9 mouse cellular contexts compared by ENCODE assay signal in genomic region chr3:88291970-88292369, GRCm38 (mm10). TPM values are rescaled to one million over a fixed set of nuclear protein-coding genes. Genes with fewer than 3 reads are reported as not detected.
A peak's percentile ranks its signal among the peaks of the same experiment; 100 is the strongest.
DNase-seq lines count a peak whose midpoint lies in the region; ATAC-seq and TF ChIP-seq lines count a peak whose summit lies in the region.
"Had no signal": no experiment of that assay in that cellular context is flagged by ENCODE, and none has a peak within 500 bp of the region (broad histone marks: within the 10 kb centered on the region; RNA-seq: fewer than 3 reads in every experiment).

No protein-coding gene starts in this region.

- no peak for ATAC-seq in kidney, embryonic 15.5 days (replicated peaks; ENCODE audit: low FRiP score)
- no peak for ATAC-seq in stomach, postnatal 0 days (ENCODE audit: low FRiP score, low TSS enrichment)

- H3K9me3 ChIP-seq in kidney, embryonic 15.5 days (replicated peaks): no peaks in the 10 kb centered on the region
- no peaks in the 10 kb centered on the region for H3K9me3 ChIP-seq in E14TG2a.4 (ENCODE audit: low read length)
- no peaks in the 10 kb centered on the region for H3K9me3 ChIP-seq in stomach, postnatal 0 days (ENCODE audit: control insufficient read depth, low read length)
- H3K9me3 ChIP-seq: embryonic facial prominence, embryonic 15.5 days; limb, embryonic 15.5 days had no signal

- H3K9ac ChIP-seq in kidney, embryonic 15.5 days: no peak overlapping the region
- no peak overlapping the region for H3K9ac ChIP-seq in stomach, postnatal 0 days (ENCODE audit: low read length)
- H3K9ac ChIP-seq: embryonic facial prominence, embryonic 15.5 days; limb, embryonic 15.5 days had no signal

- WGBS in kidney, embryonic 15.5 days: 59% methylated on average over 4 of the region's 4 CpGs
- WGBS in stomach, postnatal 0 days: 42% methylated on average over 4 of the region's 4 CpGs

- TF ChIP-seq CTCF in E14TG2a.4 (conservative IDR thresholded peaks at IDR 0.05; ENCODE audit: low read length): peak; percentile 53
- TF ChIP-seq CTCF in stomach, postnatal 0 days (IDR thresholded peaks at IDR 0.05; ENCODE audit: low read depth): peak; percentile 68

- H3K27ac ChIP-seq in kidney, embryonic 15.5 days: no peak overlapping the region
- H3K27ac ChIP-seq in stomach, postnatal 0 days (replicated peaks): no peak overlapping the region
- H3K27ac ChIP-seq: embryonic facial prominence, embryonic 15.5 days; limb, embryonic 15.5 days had no signal

- no peaks in the 10 kb centered on the region for H3K27me3 ChIP-seq in kidney, embryonic 15.5 days
- H3K27me3 ChIP-seq in E14TG2a.4 (ENCODE audit: insufficient read depth, low read length): no peaks in the 10 kb centered on the region
- no peaks in the 10 kb centered on the region for H3K27me3 ChIP-seq in stomach, postnatal 0 days (ENCODE audit: control insufficient read depth, insufficient read depth, low read length)
- H3K27me3 ChIP-seq: embryonic facial prominence, embryonic 15.5 days; limb, embryonic 15.5 days had no signal

- no peak for TF ChIP-seq EP300 in stomach, postnatal 0 days (optimal IDR thresholded peaks at IDR 0.05)

- DNase-seq in kidney, adult 18-20 months: peak; percentile 17
- peak; percentile 25 for DNase-seq in adrenal gland, adult 8-10 months
- peak; percentile 28 to 46 for DNase-seq in kidney, postnatal 25 days
- no peak for DNase-seq in stomach, postnatal 0 days (ENCODE audit: low spot score)
- DNase-seq in ovary, postnatal 36 days (ENCODE audit: low spot score): no peak

- H3K4me2 ChIP-seq in kidney, embryonic 15.5 days: no peak overlapping the region
- no peak overlapping the region for H3K4me2 ChIP-seq in stomach, postnatal 0 days (replicated peaks; ENCODE audit: low read depth)
- H3K4me2 ChIP-seq: embryonic facial prominence, embryonic 15.5 days; limb, embryonic 15.5 days had no signal

- no peaks in the 10 kb centered on the region; the same call in 1 of the 2 replicates for H3K36me3 ChIP-seq in kidney, embryonic 15.5 days
- peaks cover 41% of the 10 kb centered on the region for H3K36me3 ChIP-seq in E14TG2a.4 (ENCODE audit: insufficient read depth, low read length)
- H3K36me3 ChIP-seq in stomach, postnatal 0 days (ENCODE audit: control insufficient read depth, insufficient read depth, low read length): no peaks in the 10 kb centered on the region; the same call in 1 of the 2 replicates
- H3K36me3 ChIP-seq: embryonic facial prominence, embryonic 15.5 days; limb, embryonic 15.5 days had no signal

- H3K4me3 ChIP-seq in kidney, embryonic 15.5 days (replicated peaks): no peak overlapping the region
- H3K4me3 ChIP-seq in E14TG2a.4 (replicated peaks; ENCODE audit: low read length): no peak overlapping the region
- no peak overlapping the region for H3K4me3 ChIP-seq in stomach, postnatal 0 days (ENCODE audit: low read depth, low read length)
- H3K4me3 ChIP-seq: embryonic facial prominence, embryonic 15.5 days; limb, embryonic 15.5 days had no signal

- 0 out of 2 replicates have a peak, but pooled peaks cover 2% of the 10 kb centered on the region for H3K4me1 ChIP-seq in kidney, embryonic 15.5 days
- peaks cover 68% of the 10 kb centered on the region for H3K4me1 ChIP-seq in E14TG2a.4 (replicated peaks; ENCODE audit: low read depth, low read length)
- H3K4me1 ChIP-seq in stomach, postnatal 0 days (replicated peaks; ENCODE audit: control insufficient read depth, insufficient read depth): no peaks in the 10 kb centered on the region

RNA-seq across cellular contexts. Expression of gene Tsacc, which starts 4.8 kb away (rescaled TPM):
- 12.9 and 15.6 TPM in 2 replicates for polyA plus RNA-seq in kidney, embryonic 15.5 days (2015; fragmentation: Nextera tagmentation; extraction: Ambion mirVana)
- total RNA-seq in adrenal gland, adult 8-10 months (2022): 1 to 10 TPM; 6.2 to 9.3 (median 8.2) TPM
- 9.1 and 9.3 TPM in 2 replicates for polyA plus RNA-seq in stomach, postnatal 0 days (2015; fragmentation: Nextera tagmentation; extraction: Ambion mirVana)

RNA-seq across cellular contexts. Expression of gene Cct3, which starts 4.9 kb away (rescaled TPM):
- polyA plus RNA-seq in kidney, embryonic 15.5 days (2015; fragmentation: Nextera tagmentation; extraction: Ambion mirVana): 587 and 599 TPM in 2 replicates
- total RNA-seq in adrenal gland, adult 8-10 months (2022): 100 to 1,000 TPM; 250 to 360 (median 279) TPM
- 230 and 233 TPM in 2 replicates for polyA plus RNA-seq in stomach, postnatal 0 days (2015; fragmentation: Nextera tagmentation; extraction: Ambion mirVana)

RNA-seq across cellular contexts. Expression of gene Gm38392, which starts 5.0 kb away (rescaled TPM):
- polyA plus RNA-seq in kidney, embryonic 15.5 days (2015; fragmentation: Nextera tagmentation; extraction: Ambion mirVana): 2.5 and 2.9 TPM in 2 replicates
- 1 to 10 TPM; 1.3 to 3.1 (median 2.3) TPM for total RNA-seq in adrenal gland, adult 8-10 months (2022)
- 0.36 and 2.0 TPM in 2 replicates for polyA plus RNA-seq in stomach, postnatal 0 days (2015; fragmentation: Nextera tagmentation; extraction: Ambion mirVana)

RNA-seq across cellular contexts. Expression of gene Glmp, which starts 32.9 kb away (rescaled TPM):
- 226 and 234 TPM in 2 replicates for polyA plus RNA-seq in kidney, embryonic 15.5 days (2015; fragmentation: Nextera tagmentation; extraction: Ambion mirVana)
- 100 to 1,000 TPM; 233 to 293 (median 254) TPM for total RNA-seq in adrenal gland, adult 8-10 months (2022)
- polyA plus RNA-seq in stomach, postnatal 0 days (2015; fragmentation: Nextera tagmentation; extraction: Ambion mirVana): 161 and 166 TPM in 2 replicates

RNA-seq across cellular contexts. Expression of gene Rhbg, which starts 37.5 kb away (rescaled TPM):
- polyA plus RNA-seq in kidney, embryonic 15.5 days (2015; fragmentation: Nextera tagmentation; extraction: Ambion mirVana): 6.5 and 6.6 TPM in 2 replicates
- total RNA-seq in adrenal gland, adult 8-10 months (2022): 10 to 100 TPM; 12.0 to 27.5 (median 17.3) TPM
- 19.4 and 27.0 TPM in 2 replicates for polyA plus RNA-seq in stomach, postnatal 0 days (2015; fragmentation: Nextera tagmentation; extraction: Ambion mirVana)

Comparison
In these comparisons a context has a peak if more than half of its experiments do, and no peak if none do; other contexts are left out.
1. DNase-seq: peak in kidney, adult 18-20 months (single experiment), adrenal gland, adult 8-10 months (single experiment) and kidney, postnatal 25 days (2 of 2); none in stomach, postnatal 0 days (single experiment) and ovary, postnatal 36 days (single experiment).